Mouse (Mus musculus) midbrain, embryonic 13.5 days (tissue): ENCODE data around the gene Cdh15. TPM values are rescaled to one million over a fixed set of nuclear protein-coding genes. Genes with fewer than 3 reads are reported as not detected.

ENCODE experiments used
- ATAC-seq: fragments of 200-750 bp; cut with Nextera tagmentation; 2 replicates; pipeline ENCODE4 v1.8.0; 2017; ENCODE audit warnings: mild to moderate bottlenecking, moderate TSS enrichment, moderate library complexity
- H3K27ac ChIP-seq: fragments of 300-500 bp; sonication (generic); 2 replicates; pipeline ENCODE4 v1.5.1; 2015; ENCODE audit warnings: inconsistent platforms, mild to moderate bottlenecking, moderate library complexity
- H3K27me3 ChIP-seq: fragments of 300-500 bp; sonication (generic); 2 replicates; pipeline ENCODE4 v1.6.1; 2015; ENCODE audit warnings: mild to moderate bottlenecking, inconsistent platforms
- H3K36me3 ChIP-seq: fragments of 300-500 bp; sonication (generic); 2 replicates; pipeline ENCODE4 v1.6.1; 2015; ENCODE audit warnings: mild to moderate bottlenecking, inconsistent platforms
- H3K4me1 ChIP-seq: fragments of 300-500 bp; sonication (generic); replicated peaks from 2 replicates; pipeline ENCODE4 v1.6.1; 2015; ENCODE audit warnings: inconsistent platforms
- H3K4me2 ChIP-seq: fragments of 300-500 bp; sonication (generic); replicated peaks from 2 replicates; pipeline ENCODE4 v1.6.1; 2015; ENCODE audit warnings: moderate library complexity, mild to moderate bottlenecking, inconsistent platforms
- H3K4me3 ChIP-seq: fragments of 300-500 bp; sonication (generic); replicated peaks from 2 replicates; pipeline ENCODE4 v1.5.1; 2015; ENCODE audit warnings: mild to moderate bottlenecking, inconsistent platforms
- H3K9ac ChIP-seq: fragments of 300-500 bp; sonication (generic); replicated peaks from 2 replicates; pipeline ENCODE4 v1.6.1; 2015; ENCODE audit warnings: mild to moderate bottlenecking, inconsistent platforms
- H3K9me3 ChIP-seq: fragments of 300-500 bp; sonication (generic); 2 replicates; pipeline ENCODE4 v1.6.1; 2016; ENCODE audit warnings: mild to moderate bottlenecking, inconsistent platforms
- WGBS: fragments of 180-500 bp; shearing (Covaris S2); methylation state at CpG from one replicate; pipeline ENCODE4 v1.1.7; 2015; 5-methylcytosine and 5-hydroxymethylcytosine counted together
- polyA plus RNA-seq: library from polyadenylated mRNA; unstranded; fragments of >200 nt; fragmentation: Nextera tagmentation; extraction: Ambion mirVana; gene quantifications from 2 replicates; pipeline ENCODE4 v1.2.1, GENCODE M21; 2015

Gene Cdh15
- polyA plus RNA-seq, 1 experiment from 2014 or later: 1.00 TPM

DNA sequence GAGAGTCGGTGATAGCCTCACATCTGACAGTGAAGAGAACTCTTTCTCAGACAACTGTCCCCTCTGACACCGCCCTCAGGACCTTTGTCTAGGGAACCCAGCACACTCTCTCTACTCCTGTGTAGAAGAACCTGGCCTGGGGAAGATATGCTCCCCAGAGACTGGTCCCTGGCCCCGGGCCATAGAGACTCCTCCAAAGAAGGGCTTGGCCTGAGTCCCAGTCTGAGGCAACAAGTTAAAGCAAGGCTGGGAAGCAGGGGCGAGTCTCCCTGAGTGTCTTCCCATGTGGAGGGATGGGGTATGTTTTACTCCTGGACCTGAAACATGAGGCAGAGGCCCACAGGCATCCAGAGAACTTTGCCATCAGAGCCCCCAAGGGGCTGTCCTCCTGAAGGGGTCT, 2.1 kb upstream of the Cdh15 start:
- Histone ChIP-seq H3K4me2 (no peak overlapping the region), H3K36me3 (no peaks in the 10 kb centered on the region), H3K9ac (no peak overlapping the region), H3K27ac (no peak overlapping the region), H3K9me3 (no peaks in the 10 kb centered on the region), H3K4me3 (no peak overlapping the region), H3K4me1 (peaks cover 6% of the 10 kb centered on the region; the same call in 1 of the 2 replicates), H3K27me3 (peaks cover 8% of the 10 kb centered on the region; the same call in 1 of the 2 replicates)
- ATAC-seq: no peak
- WGBS: 80% methylated on average over 4 of the region's 4 CpGs

- no peak overlapping the region for H3K27ac ChIP-seq
- 54% methylated on average over 7 of the region's 11 CpGs for WGBS
These were observed 1.6 kb downstream of the Cdh15 start for GRCm38 (mm10) chr8:122849152-122849910.

DNA sequence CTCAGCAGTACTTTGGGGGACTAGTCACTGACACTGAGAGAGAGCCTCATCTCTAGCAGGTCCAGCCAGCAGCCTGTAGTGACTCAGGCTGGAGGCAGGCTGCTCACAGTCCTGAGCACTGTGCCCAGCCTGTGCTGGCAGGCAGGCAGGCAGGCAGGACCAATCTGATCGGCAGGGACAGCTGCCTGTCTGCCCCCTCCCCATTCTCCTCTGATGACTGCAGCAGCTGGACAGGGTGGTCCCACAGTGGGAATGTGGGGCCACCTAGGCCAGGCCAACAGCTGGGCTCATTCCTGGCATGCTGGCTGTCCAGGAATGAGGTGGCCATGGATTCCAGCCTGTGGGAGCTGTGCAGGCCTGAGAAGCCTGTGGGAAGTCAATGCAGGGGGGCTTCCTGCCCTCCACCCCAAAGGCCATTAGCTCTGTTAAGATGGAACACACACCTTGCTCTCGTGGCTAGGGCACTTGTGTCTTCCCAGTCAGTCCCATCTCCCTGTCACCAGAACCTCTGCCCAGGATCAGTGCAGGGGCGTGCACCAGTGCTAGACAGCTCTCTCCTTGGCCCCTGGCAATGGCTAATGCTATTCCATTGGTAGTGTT, 3.0 kb downstream of the Cdh15 start:
- Histone ChIP-seq H3K4me2 (no peak overlapping the region), H3K4me1 (peaks cover 18% of the 10 kb centered on the region), H3K9ac (no peak overlapping the region), H3K4me3 (no peak overlapping the region), H3K27me3 (peaks cover 8% of the 10 kb centered on the region; the same call in 1 of the 2 replicates), H3K36me3 (no peaks in the 10 kb centered on the region), H3K9me3 (no peaks in the 10 kb centered on the region), H3K27ac (no peak overlapping the region)
- 73% methylated on average over 3 of the region's 3 CpGs for WGBS
- no peak for ATAC-seq

More at GRCm38 (mm10) chr8:122849152-122849910, 1.6 kb downstream of the Cdh15 start:
- peaks cover 18% of the 10 kb centered on the region for H3K4me1 ChIP-seq
- no peaks in the 10 kb centered on the region for H3K9me3 ChIP-seq
- H3K4me2 ChIP-seq: no peak overlapping the region
- no peaks in the 10 kb centered on the region for H3K36me3 ChIP-seq
- H3K9ac ChIP-seq: no peak overlapping the region
- peaks cover 8% of the 10 kb centered on the region; the same call in 1 of the 2 replicates for H3K27me3 ChIP-seq
- no peak overlapping the region for H3K4me3 ChIP-seq
- ATAC-seq: no peak

DNA sequence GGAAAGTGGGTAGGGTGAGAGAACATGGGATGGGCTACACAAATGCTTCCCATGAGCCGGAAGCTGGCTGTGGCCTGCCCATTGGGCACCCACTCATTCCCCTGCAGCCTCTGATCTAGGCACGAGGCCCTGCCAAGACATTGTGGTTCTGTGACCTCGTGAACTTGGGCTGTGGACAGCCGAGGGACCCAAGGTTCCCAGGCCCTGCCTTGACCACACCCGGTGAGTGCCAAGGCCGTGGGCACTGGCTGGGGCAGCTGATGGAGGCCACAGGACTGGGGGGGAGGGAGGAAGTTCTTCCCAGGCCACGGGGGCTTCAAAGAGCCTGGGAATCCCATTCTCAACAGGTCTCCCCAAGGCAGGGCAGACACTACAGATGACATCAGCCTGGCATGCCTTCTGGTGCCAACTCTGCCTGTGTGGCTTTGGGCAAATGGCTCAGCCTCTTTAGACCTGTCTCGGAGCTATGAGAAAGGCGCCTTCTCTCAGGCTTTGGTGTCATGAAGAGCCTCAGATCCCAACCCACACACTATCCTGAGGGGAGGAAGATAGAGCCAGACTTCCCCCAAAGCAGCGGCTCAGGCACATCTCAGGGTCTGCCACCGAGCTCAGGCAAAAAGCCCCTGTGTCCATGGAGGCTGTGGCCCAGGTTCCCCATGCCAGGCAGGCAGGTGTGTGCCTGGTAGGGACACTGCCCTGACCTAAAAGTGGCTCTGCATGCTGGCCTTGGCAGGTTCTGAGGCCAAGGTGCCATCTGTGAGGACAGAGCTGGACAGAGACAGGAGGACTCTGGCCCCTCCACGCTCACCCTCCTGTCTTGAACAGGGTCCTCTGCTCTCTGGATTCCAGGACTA, 4.2 kb downstream of the Cdh15 start:
- Histone ChIP-seq H3K9me3 (no peaks in the 10 kb centered on the region), H3K27me3 (peaks cover 8% of the 10 kb centered on the region; the same call in 1 of the 2 replicates), H3K27ac (no peak overlapping the region), H3K4me2 (no peak overlapping the region), H3K9ac (no peak overlapping the region), H3K4me1 (peaks cover 18% of the 10 kb centered on the region), H3K4me3 (no peak overlapping the region), H3K36me3 (no peaks in the 10 kb centered on the region)
- 88% methylated on average over 12 of the region's 12 CpGs for WGBS
- no peak for ATAC-seq

DNA sequence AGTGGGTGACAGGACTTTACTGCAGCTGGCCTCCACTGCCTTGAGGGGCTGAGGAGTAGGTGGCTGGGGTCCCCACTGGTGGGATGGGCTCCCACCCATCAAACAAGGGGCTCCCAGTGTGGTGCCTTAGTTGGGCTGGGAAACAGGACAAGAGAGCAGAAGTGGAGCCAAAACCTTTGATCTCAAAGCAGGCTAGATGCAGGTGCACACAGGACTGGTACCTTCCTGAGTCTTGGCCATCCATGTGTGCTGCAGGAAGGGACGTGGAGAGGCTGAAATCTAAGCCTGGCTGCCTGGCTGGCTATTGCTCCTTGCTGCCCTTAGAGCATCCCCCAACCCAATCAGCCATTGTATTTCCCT, 4.8 kb downstream of the Cdh15 start:
- Histone ChIP-seq H3K9me3 (no peaks in the 10 kb centered on the region), H3K27me3 (peaks cover 8% of the 10 kb centered on the region; the same call in 1 of the 2 replicates), H3K4me3 (no peak overlapping the region), H3K27ac (no peak overlapping the region), H3K4me1 (peaks cover 18% of the 10 kb centered on the region), H3K9ac (no peak overlapping the region), H3K36me3 (no peaks in the 10 kb centered on the region), H3K4me2 (no peak overlapping the region)
- WGBS: 36% methylated on average over 1 of the region's 1 CpGs
- ATAC-seq: no peak

DNA sequence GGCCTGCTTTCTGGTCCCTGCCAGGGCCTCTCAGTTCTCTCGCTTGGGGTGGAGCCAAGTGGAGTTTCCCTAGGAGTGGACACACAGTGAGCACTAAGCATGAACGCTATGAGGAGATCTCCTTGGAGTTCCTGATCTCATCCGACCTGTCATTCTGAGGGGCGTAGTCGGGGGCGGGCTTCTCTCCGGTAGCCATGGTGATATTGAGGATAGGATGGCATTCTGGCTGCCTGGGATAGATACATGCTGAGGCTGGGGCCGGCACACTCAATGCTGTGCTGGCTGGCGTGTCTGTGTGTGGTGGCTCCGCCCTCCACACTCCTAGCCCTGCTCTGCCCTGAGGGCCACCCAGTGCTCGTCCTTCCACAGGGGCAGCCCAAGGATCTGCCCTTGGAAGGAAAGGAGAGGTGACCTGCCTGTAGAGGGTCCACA, 5.6 kb downstream of the Cdh15 start:
- Histone ChIP-seq H3K36me3 (no peaks in the 10 kb centered on the region), H3K9ac (no peak overlapping the region), H3K4me1 (peaks cover 15% of the 10 kb centered on the region), H3K4me3 (no peak overlapping the region), H3K27ac (no peak overlapping the region), H3K9me3 (no peaks in the 10 kb centered on the region), H3K27me3 (peaks cover 8% of the 10 kb centered on the region; the same call in 1 of the 2 replicates), H3K4me2 (no peak overlapping the region)
- WGBS: 6% methylated on average over 11 of the region's 11 CpGs
- ATAC-seq: peak; percentile 84

- Histone ChIP-seq H3K27ac (no peak overlapping the region), H3K4me3 (no peak overlapping the region), H3K27me3 (no peaks in the 10 kb centered on the region), H3K9ac (no peak overlapping the region), H3K4me1 (peaks cover 13% of the 10 kb centered on the region), H3K9me3 (no peaks in the 10 kb centered on the region), H3K4me2 (no peak overlapping the region), H3K36me3 (no peaks in the 10 kb centered on the region)
- ATAC-seq: no peak
- 72% methylated on average over 7 of the region's 7 CpGs for WGBS
These were observed 6.6 kb downstream of the Cdh15 start for GRCm38 (mm10) chr8:122854388-122854787.

DNA sequence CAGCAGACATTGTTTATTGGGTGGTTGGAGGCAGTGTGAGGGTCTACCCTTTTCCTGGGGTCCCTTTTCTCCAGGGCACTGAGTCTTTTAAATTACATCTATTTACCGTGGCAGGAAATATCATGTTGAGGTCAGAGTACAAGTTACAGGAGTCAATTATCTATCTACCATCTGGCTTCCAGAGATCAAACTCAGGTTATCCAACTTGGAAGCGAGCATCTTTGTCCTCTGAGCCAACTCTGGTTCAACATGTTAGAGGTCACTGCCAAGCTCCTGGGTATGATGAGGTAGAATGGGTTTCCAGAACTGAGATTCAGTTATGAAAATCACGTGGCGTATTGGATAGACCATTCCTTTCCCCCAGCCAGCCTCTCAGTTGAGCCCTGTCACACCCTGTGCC, 7.4 kb downstream of the Cdh15 start:
- H3K4me3 ChIP-seq: no peak overlapping the region
- no peak overlapping the region for H3K9ac ChIP-seq
- H3K9me3 ChIP-seq: no peaks in the 10 kb centered on the region
- H3K4me1 ChIP-seq: peaks cover 13% of the 10 kb centered on the region
- no peak overlapping the region for H3K4me2 ChIP-seq
- H3K27me3 ChIP-seq: no peaks in the 10 kb centered on the region
- no peak overlapping the region for H3K27ac ChIP-seq
- H3K36me3 ChIP-seq: no peaks in the 10 kb centered on the region
- no peak for ATAC-seq
- WGBS: 85% methylated on average over 4 of the region's 4 CpGs

GRCm38 (mm10) chr8:122856288-122856687, 8.5 kb downstream of the Cdh15 start:
- no peak for ATAC-seq
- no peaks in the 10 kb centered on the region for H3K9me3 ChIP-seq
- WGBS: 86% methylated on average over 8 of the region's 8 CpGs
- no peak overlapping the region for H3K4me3 ChIP-seq
- no peak overlapping the region for H3K27ac ChIP-seq
- peaks cover 13% of the 10 kb centered on the region for H3K4me1 ChIP-seq
- H3K36me3 ChIP-seq: no peaks in the 10 kb centered on the region
- no peaks in the 10 kb centered on the region for H3K27me3 ChIP-seq
- H3K9ac ChIP-seq: no peak overlapping the region
- no peak overlapping the region for H3K4me2 ChIP-seq

DNA sequence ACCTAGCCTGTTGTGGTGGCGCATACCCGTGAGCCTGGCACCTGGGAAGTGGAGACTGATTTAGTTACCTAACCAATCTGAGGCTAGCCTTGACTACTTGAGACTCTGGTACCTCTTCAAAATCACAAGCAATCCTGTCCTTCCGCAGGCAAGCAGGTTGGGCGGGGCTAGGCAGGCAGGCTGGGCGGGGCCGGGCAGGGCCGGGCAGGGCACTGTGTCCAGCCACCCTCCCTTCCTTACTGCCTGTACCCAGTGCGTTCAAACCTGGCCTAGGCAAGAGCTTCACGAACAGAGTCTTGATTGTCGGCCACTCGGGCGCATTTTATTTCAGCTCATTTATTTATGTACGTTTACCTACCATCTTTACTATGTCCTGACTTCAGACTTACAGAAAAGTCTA, 12.1 kb downstream of the Cdh15 start:
- no peaks in the 10 kb centered on the region for H3K27me3 ChIP-seq
- no peak for ATAC-seq
- no peak overlapping the region for H3K4me3 ChIP-seq
- H3K36me3 ChIP-seq: no peaks in the 10 kb centered on the region
- WGBS: 64% methylated on average over 13 of the region's 13 CpGs
- no peak overlapping the region for H3K4me2 ChIP-seq
- H3K9me3 ChIP-seq: peaks cover 12% of the 10 kb centered on the region
- H3K9ac ChIP-seq: no peak overlapping the region
- H3K4me1 ChIP-seq: 0 out of 2 replicates have a peak, but pooled peaks cover 6% of the 10 kb centered on the region
- H3K27ac ChIP-seq: no peak overlapping the region

- Histone ChIP-seq H3K9ac (peak overlapping the region; percentile 44), H3K4me1 (0 out of 2 replicates have a peak, but pooled peaks cover 10% of the 10 kb centered on the region), H3K4me3 (peak overlapping the region; percentile 25), H3K27me3 (no peaks in the 10 kb centered on the region), H3K9me3 (peaks cover 22% of the 10 kb centered on the region), H3K4me2 (peak overlapping the region; percentile 52), H3K27ac (no peak overlapping the region), H3K36me3 (no peaks in the 10 kb centered on the region)
- ATAC-seq: peak; percentile 54; the same call in 1 of the 2 replicates
- 49% methylated on average over 26 of the region's 26 CpGs for WGBS
These were observed 17.0 kb downstream of the Cdh15 start for GRCm38 (mm10) chr8:122864719-122865129.
